Comparison of ENCODE assay signal across 24 mouse cellular contexts in the genomic region with DNA sequence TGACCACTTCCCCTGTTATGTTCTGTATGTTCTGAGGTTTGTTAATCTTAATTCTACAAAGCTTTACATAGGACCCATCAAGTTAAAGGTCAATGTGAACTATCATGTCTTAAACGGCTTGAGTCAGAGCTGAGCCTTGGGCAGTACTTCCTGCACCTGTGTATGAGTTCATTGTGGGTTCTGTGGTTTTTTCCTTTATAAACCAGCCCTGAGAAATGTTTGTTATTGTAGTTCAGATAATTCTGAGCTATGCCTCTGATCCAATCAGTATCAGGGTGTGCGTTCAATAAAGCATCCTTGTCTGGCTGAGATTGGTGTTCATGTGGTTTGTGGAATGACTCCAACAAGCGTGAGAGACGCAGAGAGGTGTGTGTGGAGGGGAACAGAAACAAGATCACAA. TPM values are rescaled to one million over a fixed set of nuclear protein-coding genes. Genes with fewer than 3 reads are reported as not detected.
DNase-seq lines count a peak whose midpoint lies in the region; ATAC-seq and TF ChIP-seq lines count a peak whose summit lies in the region.
"Had no signal": no experiment of that assay in that cellular context is flagged by ENCODE, and none has a peak within 500 bp of the region (broad histone marks: within the 10 kb centered on the region; RNA-seq: fewer than 3 reads in every experiment).

No protein-coding gene starts in this region.

- TF ChIP-seq CTCF in layer of hippocampus, adult 2 months (conservative IDR thresholded peaks at IDR 0.05) = no peak

- H3K4me1 ChIP-seq in forebrain, embryonic 12.5 days = no peaks in the 10 kb centered on the region
- H3K4me1 ChIP-seq: embryonic facial prominence, embryonic 10.5 days; forebrain, embryonic 15.5 days; heart, embryonic 10.5 days; liver, embryonic 12.5 days; megakaryocyte, embryonic 14.5 days; midbrain, embryonic 15.5 days; neural tube, embryonic 12.5 days had no signal

- no peaks in the 10 kb centered on the region for H3K36me3 ChIP-seq in forebrain, embryonic 12.5 days (replicated peaks)
- H3K36me3 ChIP-seq: embryonic facial prominence, embryonic 10.5 days; forebrain, embryonic 15.5 days; heart, embryonic 10.5 days; liver, embryonic 12.5 days; midbrain, embryonic 15.5 days; neural tube, embryonic 12.5 days had no signal

- peak; percentile 42 for DNase-seq in 416B (ENCODE audit: low read depth)
- peak; percentile 1 to 22 for DNase-seq in CD8-positive naive resting alpha-beta T cell, adult 2 months (ENCODE audit: low read depth in 2 of 2, low spot score in 2 of 2)
- DNase-seq in natural killer cell, adult 2 months (ENCODE audit: low spot score in 2 of 2) = peak; percentile 16 to 20
- no peak for DNase-seq in lung, postnatal 25 days (ENCODE audit: low spot score)
- DNase-seq in layer of hippocampus, adult 2 months (ENCODE audit: low spot score in 2 of 2) = no peak
- DNase-seq: adrenal gland, adult 2 months; cerebellum, postnatal 36 days; gastrocnemius, postnatal 36 days; heart, postnatal 14 days; kidney, adult 2 months; kidney, postnatal 25 days had no signal

- peak; percentile 67 for ATAC-seq in granulocyte monocyte progenitor cell, adult 5-6 weeks (replicated peaks; ENCODE audit: poor library complexity, severe bottlenecking)
- ATAC-seq in forebrain, embryonic 12.5 days (ENCODE audit: low FRiP score) = no peak
- ATAC-seq: forebrain, embryonic 15.5 days; hindbrain, postnatal 0 days; liver, embryonic 12.5 days; midbrain, embryonic 15.5 days had no signal

- WGBS in forebrain, embryonic 12.5 days = 91% methylated on average over 4 of the region's 4 CpGs

- H3K9ac ChIP-seq in forebrain, embryonic 12.5 days = no peak overlapping the region
- H3K9ac ChIP-seq: forebrain, embryonic 15.5 days; liver, embryonic 12.5 days; midbrain, embryonic 15.5 days; neural tube, embryonic 12.5 days had no signal

- no peaks in the 10 kb centered on the region for H3K9me3 ChIP-seq in forebrain, embryonic 12.5 days
- H3K9me3 ChIP-seq: embryonic facial prominence, embryonic 10.5 days; forebrain, embryonic 15.5 days; heart, embryonic 10.5 days; liver, embryonic 12.5 days; midbrain, embryonic 15.5 days; neural tube, embryonic 12.5 days had no signal

- H3K4me2 ChIP-seq in forebrain, embryonic 12.5 days = no peak overlapping the region
- H3K4me2 ChIP-seq: forebrain, embryonic 15.5 days; liver, embryonic 12.5 days; midbrain, embryonic 15.5 days; neural tube, embryonic 12.5 days had no signal

- no peak overlapping the region for H3K4me3 ChIP-seq in forebrain, embryonic 12.5 days (replicated peaks)
- no peak overlapping the region for H3K4me3 ChIP-seq in layer of hippocampus, adult 2 months
- H3K4me3 ChIP-seq: embryonic facial prominence, embryonic 10.5 days; forebrain, embryonic 15.5 days; heart, embryonic 10.5 days; liver, embryonic 12.5 days; megakaryocyte, embryonic 14.5 days; midbrain, embryonic 15.5 days; neural tube, embryonic 12.5 days had no signal

- H3K27me3 ChIP-seq in forebrain, embryonic 12.5 days = no peaks in the 10 kb centered on the region
- H3K27me3 ChIP-seq: forebrain, embryonic 15.5 days; liver, embryonic 12.5 days; megakaryocyte, embryonic 14.5 days; midbrain, embryonic 15.5 days; neural tube, embryonic 12.5 days had no signal

- H3K27ac ChIP-seq in forebrain, embryonic 12.5 days = no peak overlapping the region
- no peak overlapping the region for H3K27ac ChIP-seq in layer of hippocampus, adult 2 months
- H3K27ac ChIP-seq: embryonic facial prominence, embryonic 10.5 days; forebrain, embryonic 15.5 days; heart, embryonic 10.5 days; hindbrain, postnatal 0 days; liver, embryonic 12.5 days; midbrain, embryonic 15.5 days; neural tube, embryonic 12.5 days had no signal

RNA-seq across cellular contexts. Expression of a gene that starts 5.8 kb away (rescaled TPM):
- not detected in 2 replicates for total RNA-seq in granulocyte monocyte progenitor cell, adult 5-6 weeks (2014; fragmentation: Nextera tagmentation)
- total RNA-seq in granulocyte monocyte progenitor cell, adult 5-6 weeks (2017) = 0.05 and 0.95 TPM in 2 replicates
- polyA plus RNA-seq in forebrain, embryonic 12.5 days (2016; fragmentation: Nextera tagmentation; extraction: Ambion mirVana) = not detected in 2 replicates
- not detected for total RNA-seq in layer of hippocampus, adult 2 months (2021)
- total RNA-seq: adrenal gland, adult 2 months; gastrocnemius, postnatal 36 days; heart, postnatal 14 days; hindbrain, postnatal 0 days; layer of hippocampus, postnatal 10 days; left cerebral cortex, postnatal 36 days had no signal
- polyA plus RNA-seq: adrenal gland, adult 2 months; forebrain, embryonic 15.5 days; heart, embryonic 10.5 days; hindbrain, postnatal 0 days; kidney, adult 2 months; lung, embryonic 16.5 days; midbrain, embryonic 15.5 days; neural tube, embryonic 12.5 days had no signal

RNA-seq across cellular contexts. Expression of a gene that starts 56.6 kb away (rescaled TPM):
- 14.4 and 15.6 TPM in 2 replicates for total RNA-seq in granulocyte monocyte progenitor cell, adult 5-6 weeks (2014; fragmentation: Nextera tagmentation)
- 26.5 and 30.5 TPM in 2 replicates for total RNA-seq in granulocyte monocyte progenitor cell, adult 5-6 weeks (2017)
- polyA plus RNA-seq in forebrain, embryonic 12.5 days (2016; fragmentation: Nextera tagmentation; extraction: Ambion mirVana) = 22.5 and 24.4 TPM in 2 replicates
- 10 to 100 TPM; 62.0 to 62.1 TPM for total RNA-seq in layer of hippocampus, adult 2 months (2021)

Comparison
In these comparisons a context has a peak if more than half of its experiments do, and no peak if none do; other contexts are left out.
1. DNase-seq: peak in 416B (single experiment), CD8-positive naive resting alpha-beta T cell, adult 2 months (2 of 2) and natural killer cell, adult 2 months (2 of 2); none in lung, postnatal 25 days (single experiment) and layer of hippocampus, adult 2 months (0 of 2).